Mouse (Mus musculus): ENCODE data around the gene Mrgprf.

Mrgprf gene

GRCm38 (mm10) chr7:145300321-145301007 lies at the start of gene Mrgprf:
TSS of gene Mrgprf (plus strand) at chr7:145300828.
- DNase-seq (ENCODE audit: low spot score) = no peak

GRCm38 (mm10) chr7:145252715-145253476 lies 47.7 kb upstream of the Mrgprf start:
- peak; percentile 71 for DNase-seq (ENCODE audit: low spot score)

DNA sequence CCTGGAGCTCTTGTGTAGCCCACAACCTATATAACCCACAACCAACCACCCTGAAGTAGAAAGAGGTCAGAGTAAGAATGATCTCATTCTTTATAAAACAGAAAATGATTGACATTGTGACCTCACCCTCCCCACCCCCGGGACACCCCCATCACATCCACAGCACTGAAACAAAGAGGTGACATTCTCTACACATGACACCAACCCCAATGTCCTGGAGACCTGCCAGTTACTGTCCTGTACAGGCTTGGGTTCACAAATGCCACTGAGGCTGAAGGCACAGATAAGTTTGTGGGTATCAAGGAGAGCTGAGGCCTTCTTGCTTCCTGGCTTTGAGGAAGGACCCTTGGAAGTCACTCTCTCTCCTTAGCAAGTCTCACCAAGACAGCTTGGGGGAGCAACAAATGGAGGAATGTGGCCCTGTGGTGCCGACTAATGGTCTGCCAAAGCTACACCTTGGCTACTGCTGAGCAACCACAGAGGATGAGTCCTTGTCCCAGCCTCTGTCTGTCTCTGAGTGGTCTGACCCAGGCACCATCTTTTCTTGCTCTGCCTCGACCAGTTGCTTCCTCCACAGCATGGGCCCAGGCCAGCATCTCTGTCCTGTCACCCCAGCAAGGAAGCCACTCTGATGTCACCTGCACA lies 46.5 kb upstream of the Mrgprf start:
- no peak for DNase-seq (ENCODE audit: low spot score)

- DNase-seq (ENCODE audit: low spot score) = no peak
These were observed 44.5 kb upstream of the Mrgprf start for GRCm38 (mm10) chr7:145256092-145256491.

GRCm38 (mm10) chr7:145264202-145264601 lies 36.4 kb upstream of the Mrgprf start:
- DNase-seq (ENCODE audit: low spot score) = no peak

- no peak for DNase-seq (ENCODE audit: low spot score)
These were observed 34.6 kb upstream of the Mrgprf start for GRCm38 (mm10) chr7:145266011-145266410.

DNA sequence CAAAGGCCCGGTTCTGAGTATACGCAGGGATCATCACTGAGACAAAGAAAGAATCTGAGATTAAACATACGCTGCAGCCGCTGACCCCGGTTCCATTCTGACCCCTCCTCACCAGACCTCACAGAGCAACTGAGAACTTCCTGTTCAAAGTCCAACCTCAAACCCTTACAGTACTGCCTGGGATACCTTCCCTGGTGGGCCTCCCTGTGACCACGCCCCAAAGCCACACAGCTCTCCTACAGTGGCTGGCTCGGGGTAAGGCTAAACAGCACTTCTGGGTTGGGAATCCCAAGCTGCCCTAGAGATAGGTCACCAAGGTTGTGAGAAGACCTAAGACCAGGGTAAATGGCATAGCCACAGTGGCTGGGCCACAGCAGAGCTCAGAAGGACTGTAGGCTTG lies 31.7 kb upstream of the Mrgprf start:
- DNase-seq (ENCODE audit: low spot score) = no peak

DNA sequence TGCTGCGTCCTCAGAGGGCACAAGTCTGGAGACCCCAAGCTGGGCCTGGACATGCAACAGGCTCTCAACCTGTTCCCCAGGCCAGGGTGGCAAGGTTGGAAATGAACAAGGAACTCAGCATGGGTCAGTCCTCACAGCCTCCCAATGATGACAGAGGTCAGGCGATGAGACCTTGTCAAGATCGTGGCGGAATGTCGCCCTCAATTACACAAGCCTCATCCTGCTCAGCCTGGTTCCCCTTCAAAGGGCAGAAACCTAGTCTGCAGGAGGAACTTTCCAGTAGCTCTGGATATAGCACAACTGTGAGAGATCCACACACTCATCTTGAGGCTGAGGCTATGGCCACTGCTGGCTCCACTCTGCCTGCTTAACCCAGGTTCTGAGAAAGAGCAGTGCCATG lies 29.7 kb upstream of the Mrgprf start:
- no peak for DNase-seq (ENCODE audit: low spot score)

DNA sequence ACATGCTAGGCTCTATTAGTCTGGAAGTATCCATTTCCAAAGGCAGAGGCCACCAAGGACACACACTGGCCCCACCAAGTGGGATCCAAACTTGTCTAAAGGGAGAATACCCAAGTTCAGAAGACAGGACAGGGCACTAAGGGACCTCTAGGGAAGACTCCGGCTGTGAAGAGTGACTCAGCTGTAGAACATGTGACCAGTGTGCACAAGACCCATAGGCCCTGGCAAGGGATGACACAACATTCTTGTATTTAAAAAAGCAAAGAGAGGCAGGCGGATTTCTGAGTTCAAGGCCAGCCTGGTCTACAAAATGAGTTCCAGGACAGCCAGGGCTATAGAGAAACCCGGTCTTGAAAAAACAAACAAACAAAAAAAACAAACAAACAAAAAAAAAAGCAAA lies 25.1 kb upstream of the Mrgprf start:
- no peak for DNase-seq (ENCODE audit: low spot score)

DNA sequence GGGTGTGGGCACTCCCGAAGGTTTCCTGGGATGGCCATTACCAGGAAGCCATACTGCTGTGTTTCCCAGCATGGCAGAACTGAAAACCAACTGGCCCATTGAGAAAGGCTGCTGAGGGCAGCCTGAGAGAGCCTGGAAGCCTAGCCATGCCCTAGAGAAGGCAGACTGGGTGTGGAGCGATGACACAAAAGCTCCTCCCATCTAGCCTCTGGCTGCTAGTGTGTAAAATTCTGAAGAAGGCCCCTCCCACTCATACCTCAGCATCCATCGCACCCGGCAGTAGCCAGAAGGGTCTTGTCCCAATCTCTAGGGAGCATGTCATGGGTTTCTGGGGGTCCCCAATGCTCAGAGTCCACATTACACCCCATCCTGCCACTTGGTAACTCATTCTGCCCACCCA lies 19.2 kb upstream of the Mrgprf start:
- no peak for DNase-seq (ENCODE audit: low spot score)

DNA sequence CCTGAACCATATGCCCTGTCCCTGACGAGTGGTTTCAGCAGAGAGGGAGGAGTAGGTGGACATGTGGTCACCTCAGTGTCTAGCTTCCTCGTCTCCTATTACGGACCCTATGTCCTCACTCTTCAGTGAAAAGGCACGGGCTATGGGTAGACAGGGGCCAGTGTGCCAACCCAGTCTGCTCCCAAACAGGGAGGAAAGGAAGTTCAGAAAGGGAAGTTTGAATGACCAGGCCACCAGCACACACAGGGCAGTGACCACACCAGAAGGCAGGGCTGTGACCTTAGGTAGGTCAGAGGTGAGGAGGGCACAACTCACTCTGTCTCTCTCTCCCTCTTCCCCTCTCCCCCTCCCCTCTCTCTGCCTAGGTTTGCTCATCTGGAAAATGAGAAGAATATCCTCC lies 17.6 kb upstream of the Mrgprf start:
- no peak for DNase-seq (ENCODE audit: low spot score)

GRCm38 (mm10) chr7:145283487-145284187 lies 17.0 kb upstream of the Mrgprf start, which contains the start of gene Tpcn2:
TSS of gene Tpcn2 (minus strand) at chr7:145284011.
- peak; percentile 86 for DNase-seq (ENCODE audit: low spot score)

GRCm38 (mm10) chr7:145284293-145284692 lies 16.3 kb upstream of the Mrgprf start:
- DNase-seq (ENCODE audit: low spot score) = no peak

DNA sequence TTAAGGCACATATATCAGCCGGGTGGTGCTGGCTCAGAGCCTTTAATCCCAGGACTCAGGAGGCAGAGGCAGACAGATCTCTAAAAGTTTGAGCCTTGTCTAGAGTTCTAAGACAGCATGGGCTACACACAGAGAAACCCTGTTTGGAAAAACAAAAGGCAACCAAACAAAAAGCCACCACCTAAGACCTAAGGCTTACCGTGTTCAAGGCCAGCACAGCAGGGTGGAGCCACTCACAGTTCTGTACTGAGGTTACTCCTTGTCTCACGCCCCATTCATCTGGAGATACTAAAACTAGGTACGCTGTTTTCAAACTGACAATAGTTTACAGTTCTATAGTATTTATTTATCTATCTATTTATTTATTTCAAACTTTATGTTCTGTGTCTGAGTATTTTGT lies 15.2 kb upstream of the Mrgprf start:
- no peak for DNase-seq (ENCODE audit: low spot score)

DNA sequence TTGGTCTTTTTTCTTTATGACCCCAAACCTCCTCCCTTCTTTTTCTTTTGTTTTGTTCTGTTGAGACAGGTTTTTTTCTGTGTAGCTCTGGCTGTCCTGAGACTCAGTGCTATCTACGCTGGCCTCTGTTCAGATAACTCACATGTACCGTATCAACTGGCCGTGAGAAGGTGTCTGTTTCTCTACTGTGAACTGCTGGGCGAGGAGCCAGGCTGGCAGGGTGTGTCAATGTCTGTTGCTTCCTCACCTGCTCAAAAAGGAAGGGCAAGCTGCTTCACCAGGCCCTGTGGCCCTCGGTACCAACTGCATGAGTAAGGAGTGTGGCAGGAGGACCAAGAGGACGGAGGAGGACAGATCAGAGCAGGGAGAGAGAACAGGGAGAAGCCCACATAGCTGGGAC lies 13.2 kb upstream of the Mrgprf start:
- no peak for DNase-seq (ENCODE audit: low spot score)

DNA sequence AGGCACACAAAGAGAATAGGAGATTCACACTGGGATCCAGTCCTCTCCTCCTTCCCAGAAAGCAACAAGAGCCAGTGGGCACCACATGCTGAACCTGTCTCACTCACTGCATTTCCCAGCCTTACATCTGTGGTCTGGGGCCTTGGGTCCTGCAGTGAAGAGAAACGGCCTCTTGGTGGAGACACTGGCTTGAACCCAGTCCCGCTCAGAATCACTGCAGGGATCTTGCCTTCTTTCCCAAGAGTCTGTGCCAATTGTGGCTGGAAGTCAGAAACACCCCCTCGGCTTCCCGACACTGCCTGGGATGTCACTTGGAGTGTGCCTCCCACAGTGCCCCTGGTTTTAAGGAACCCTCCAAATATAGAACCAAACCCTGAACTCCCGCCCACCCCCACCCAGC lies 11.3 kb upstream of the Mrgprf start:
- no peak for DNase-seq (ENCODE audit: low spot score)

DNA sequence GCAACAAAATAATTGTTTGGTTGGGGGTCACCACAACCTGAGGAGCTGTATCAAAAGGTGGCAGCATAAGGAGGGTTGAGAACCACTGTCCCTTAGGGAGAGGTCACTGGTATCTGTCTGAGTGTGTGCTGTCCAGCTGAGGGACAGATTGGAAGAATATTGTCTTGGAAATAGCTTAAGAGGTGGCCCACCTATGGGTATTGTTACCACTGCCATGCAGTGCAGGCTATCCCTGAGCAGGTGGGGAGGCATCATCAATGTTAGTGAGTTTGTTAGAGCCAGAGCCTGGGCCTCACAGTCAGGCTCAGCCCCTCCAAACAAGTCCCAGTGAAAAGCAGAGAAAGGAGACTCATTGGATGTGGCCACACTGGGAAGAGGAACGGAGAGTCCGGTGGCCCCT lies 8.8 kb upstream of the Mrgprf start:
- DNase-seq (ENCODE audit: low spot score) = no peak

GRCm38 (mm10) chr7:145292726-145293125 lies 7.9 kb upstream of the Mrgprf start:
- no peak for DNase-seq (ENCODE audit: low spot score)

- DNase-seq (ENCODE audit: low spot score) = no peak
These were observed 6.8 kb upstream of the Mrgprf start for GRCm38 (mm10) chr7:145293859-145294258.

GRCm38 (mm10) chr7:145298666-145299490 lies 1.8 kb upstream of the Mrgprf start:
- DNase-seq (ENCODE audit: low spot score) = no peak

- DNase-seq (ENCODE audit: low spot score) = no peak
These were observed 887 bp upstream of the Mrgprf start for GRCm38 (mm10) chr7:145299562-145300320.
